9 mouse cellular contexts compared by ENCODE assay signal in genomic region chr6:97419771-97420446, GRCm38 (mm10).
A peak's percentile ranks its signal among the peaks of the same experiment; 100 is the strongest.
DNase-seq lines count a peak whose midpoint lies in the region; ATAC-seq and TF ChIP-seq lines count a peak whose summit lies in the region.
"Had no signal": no experiment of that assay in that cellular context is flagged by ENCODE, and none has a peak within 500 bp of the region (broad histone marks: within the 10 kb centered on the region; RNA-seq: fewer than 3 reads in every experiment).

No protein-coding gene starts in this region.

- H3K4me3 ChIP-seq in heart, adult 2 months, result no peak overlapping the region
- no peak overlapping the region for H3K4me3 ChIP-seq in heart, embryonic 11.5 days (ENCODE audit: low read depth, low read length)
- H3K4me3 ChIP-seq in lung, embryonic 14.5 days (ENCODE audit: low read depth, low read length), result no peak overlapping the region
- H3K4me3 ChIP-seq in spleen, adult 2 months (ENCODE audit: extremely low read depth, insufficient read depth, insufficient read length), result no peak overlapping the region
- H3K4me3 ChIP-seq: midbrain, embryonic 12.5 days had no signal

- POLR2A ChIA-PET in Patski (lab: Charles Lee), result no interaction called here

- no peak overlapping the region for H3K9ac ChIP-seq in heart, adult 2 months (ENCODE audit: low read depth, low read length)
- H3K9ac ChIP-seq in heart, embryonic 11.5 days (ENCODE audit: low read depth, low read length), result no peak overlapping the region
- no peak overlapping the region for H3K9ac ChIP-seq in lung, embryonic 14.5 days
- H3K9ac ChIP-seq: midbrain, embryonic 12.5 days had no signal

- H3K4me2 ChIP-seq in heart, embryonic 11.5 days, result no peak overlapping the region
- H3K4me2 ChIP-seq in lung, embryonic 14.5 days, result no peak overlapping the region
- H3K4me2 ChIP-seq: midbrain, embryonic 12.5 days had no signal

- H3K27ac ChIP-seq in heart, adult 2 months, result no peak overlapping the region
- H3K27ac ChIP-seq in heart, embryonic 11.5 days (ENCODE audit: low read depth, low read length), result no peak overlapping the region
- H3K27ac ChIP-seq in lung, embryonic 14.5 days (ENCODE audit: low read depth), result no peak overlapping the region
- H3K27ac ChIP-seq in spleen, adult 2 months (ENCODE audit: insufficient read depth, low read length), result no peak overlapping the region
- H3K27ac ChIP-seq: midbrain, embryonic 12.5 days had no signal

- DNase-seq in heart, adult 2 months, result peak; percentile 69 to 70
- no peak for DNase-seq in Patski (ENCODE audit: low read depth, low spot score)
- DNase-seq in cerebellum, postnatal 36 days, result peak; percentile 52 to 78
- DNase-seq in gastrocnemius, postnatal 10 days, result peak; percentile 73
- DNase-seq in kidney, postnatal 25 days, result peak; percentile 68 to 89
- peak; percentile 92 for DNase-seq in lung, embryonic 14.5 days
- peak; percentile 53 to 69 for DNase-seq in spleen, adult 2 months (ENCODE audit: low read depth in 1 of 2, low spot score in 2 of 2)

- H3K9me3 ChIP-seq in heart, embryonic 11.5 days (replicated peaks; ENCODE audit: control insufficient read depth, low read length), result no peaks in the 10 kb centered on the region
- no peaks in the 10 kb centered on the region for H3K9me3 ChIP-seq in lung, embryonic 14.5 days (ENCODE audit: low read depth, low read length)
- H3K9me3 ChIP-seq: midbrain, embryonic 12.5 days had no signal

- no peak for ATAC-seq in heart, embryonic 11.5 days (replicated peaks; ENCODE audit: insufficient number of reproducible peaks, low FRiP score, low TSS enrichment)
- peak; percentile 68 for ATAC-seq in Patski
- ATAC-seq in lung, embryonic 14.5 days (ENCODE audit: insufficient read depth), result peak; percentile 33; the same call in 1 of the 2 replicates

- TF ChIP-seq POLR2A in heart, adult 2 months (IDR thresholded peaks at IDR 0.05; ENCODE audit: insufficient read depth, low read depth, low read length), result 0 out of 2 replicates have a peak, but pooled peaks have one; percentile 33
- no peak for TF ChIP-seq POLR2A in spleen, adult 2 months (IDR thresholded peaks at IDR 0.05; ENCODE audit: low read depth, low read length)

- TF ChIP-seq CTCF in heart, adult 2 months (IDR thresholded peaks at IDR 0.05), result peak; percentile 91
- peak; percentile 68 for TF ChIP-seq CTCF in Patski (IDR thresholded peaks at IDR 0.05)
- TF ChIP-seq CTCF in lung, embryonic 14.5 days (IDR thresholded peaks at IDR 0.05; ENCODE audit: low read depth), result peak; percentile 88
- peak; percentile 34; the same call in 1 of the 2 replicates for TF ChIP-seq CTCF in spleen, adult 2 months (IDR thresholded peaks at IDR 0.05; ENCODE audit: extremely low read depth, insufficient read depth, insufficient read length, insufficient replicate concordance)

- peaks cover 6% of the 10 kb centered on the region for H3K4me1 ChIP-seq in heart, adult 2 months (ENCODE audit: control insufficient read depth, insufficient read depth, low read length)
- no peaks in the 10 kb centered on the region; the same call in 1 of the 2 replicates for H3K4me1 ChIP-seq in heart, embryonic 11.5 days (ENCODE audit: control insufficient read depth, insufficient read depth, low read length)
- H3K4me1 ChIP-seq in lung, embryonic 14.5 days (ENCODE audit: insufficient read depth), result no peaks in the 10 kb centered on the region
- no peaks in the 10 kb centered on the region for H3K4me1 ChIP-seq in spleen, adult 2 months (ENCODE audit: control insufficient read depth, insufficient read depth, insufficient read length)
- H3K4me1 ChIP-seq: midbrain, embryonic 12.5 days had no signal

- in situ Hi-C loops in Patski (cut with MboI; ENCODE audit: low pct_unique_long_range_greater_than_20kb), result loop anchor here (5.0 to 25.0 kb wide), 5 partner anchors 102 to 317 kb away; partner anchors contain the start of gene Lmod3

- H3K79me2 ChIP-seq in heart, adult 2 months (replicated peaks; ENCODE audit: control insufficient read depth, insufficient read depth, low read length), result no peaks in the 10 kb centered on the region; the same call in 1 of the 2 replicates

- whole genome bisulfite sequencing in heart, adult 2 months, result 47% methylated on average over 7 of the region's 7 CpGs
- WGBS in heart, embryonic 11.5 days (ENCODE audit: insufficient replicate concordance), result 50% methylated on average over 7 of the region's 7 CpGs
- WGBS in lung, embryonic 14.5 days, result 58% methylated on average over 7 of the region's 7 CpGs
- 60% methylated on average over 7 of the region's 7 CpGs for WGBS in spleen, adult 2 months

- TF ChIP-seq EP300 in heart, adult 2 months (IDR thresholded peaks at IDR 0.05; ENCODE audit: insufficient read depth, low read depth, low read length), result no peak

- CTCF ChIA-PET in Patski (lab: Charles Lee), result interaction anchor here (0.8 to 4.3 kb wide), 16 partner anchors 81 to 179 kb away, joined by 3 to 54 read pairs (median 4); no protein-coding TSS in a partner anchor

- no peaks in the 10 kb centered on the region for H3K27me3 ChIP-seq in heart, adult 2 months (ENCODE audit: control insufficient read depth, insufficient read depth, low read length)
- H3K27me3 ChIP-seq in heart, embryonic 11.5 days (ENCODE audit: control insufficient read depth, insufficient read depth, low read length), result no peaks in the 10 kb centered on the region
- no peaks in the 10 kb centered on the region for H3K27me3 ChIP-seq in Patski
- no peaks in the 10 kb centered on the region for H3K27me3 ChIP-seq in lung, embryonic 14.5 days (ENCODE audit: insufficient read depth, low read length)
- no peaks in the 10 kb centered on the region for H3K27me3 ChIP-seq in spleen, adult 2 months (ENCODE audit: control insufficient read depth, insufficient read depth, low read length)
- H3K27me3 ChIP-seq: midbrain, embryonic 12.5 days had no signal

- intact Hi-C loops in heart, adult 2 months (cut with DNase I), result loop anchor here (1.0 to 10.0 kb wide), 7 partner anchors 37 to 321 kb away; partner anchors contain the start of gene Eogt

- H3K36me3 ChIP-seq in heart, adult 2 months (ENCODE audit: control insufficient read depth, insufficient read depth, low read length), result no peaks in the 10 kb centered on the region; the same call in 1 of the 2 replicates
- H3K36me3 ChIP-seq in heart, embryonic 11.5 days (ENCODE audit: control insufficient read depth, insufficient read depth, low read length), result no peaks in the 10 kb centered on the region
- no peaks in the 10 kb centered on the region for H3K36me3 ChIP-seq in lung, embryonic 14.5 days (ENCODE audit: insufficient read depth)
- no peaks in the 10 kb centered on the region for H3K36me3 ChIP-seq in spleen, adult 2 months (ENCODE audit: control insufficient read depth, insufficient read depth, low read length)
- H3K36me3 ChIP-seq: midbrain, embryonic 12.5 days had no signal

Comparison
In these comparisons a context has a peak if more than half of its experiments do, and no peak if none do; other contexts are left out.
1. CTCF ChIP-seq: peak in every context shown above with its lines; median percentile 91 in heart, adult 2 months; 88 in lung, embryonic 14.5 days; 68 in Patski; 34 in spleen, adult 2 months.